Mouse (Mus musculus) lung, adult 2 months (tissue): ENCODE data around the gene Sox5. TPM values are rescaled to one million over a fixed set of nuclear protein-coding genes. Genes with fewer than 3 reads are reported as not detected.

Experiments used
- DNase-seq: peaks from one replicate; pipeline ENCODE4 v3.0.0; 2022
- H3K4me1 ChIP-seq: fragments of 200-500 bp; 2 replicates; pipeline ENCODE4 v1.6.1; 2011; ENCODE audit warnings: low read length; ENCODE audit not compliant: control insufficient read depth, insufficient read depth
- H3K4me3 ChIP-seq: fragments of 200-500 bp; replicated peaks from 2 replicates; pipeline ENCODE3; 2011; ENCODE audit warnings: low read depth, mild to moderate bottlenecking, control low read depth, low read length; ENCODE audit errors: extremely low read depth
- CTCF ChIP-seq: fragments of 200-500 bp; IDR thresholded peaks from 2 replicates; pipeline ENCODE4 v1.5.1; 2011; ENCODE audit warnings: mild to moderate bottlenecking, low read length, control low read depth; ENCODE audit not compliant: insufficient read depth
- POLR2A ChIP-seq: fragments of 200-500 bp; IDR thresholded peaks from 2 replicates; pipeline ENCODE4 v1.6.1; 2011; ENCODE audit warnings: low read depth, mild to moderate bottlenecking, control low read depth, low read length, borderline replicate concordance; ENCODE audit errors: extremely low read depth
- WGBS: fragments of 180-500 bp; shearing (Covaris S2); methylation state at CpG from one replicate; pipeline ENCODE4 v1.1.7; 2018; 5-methylcytosine and 5-hydroxymethylcytosine counted together
- polyA plus RNA-seq: library from polyadenylated mRNA; depleted of rRNA; stranded (reverse); fragments of >200 nt; gene quantifications from 2 replicates; pipeline ENCODE4 v1.2.3, GENCODE M21; 2012

The Sox5 gene
- polyA plus RNA-seq, 1 experiment, result 8.6 TPM

GRCm38 (mm10) chr6:144518811-144519210 is 263.0 kb downstream of the Sox5 start:
- H3K4me1 ChIP-seq, result no peaks in the 10 kb centered on the region
- DNase-seq, result no peak
- no peak for TF ChIP-seq POLR2A
- TF ChIP-seq CTCF, result no peak
- no peak overlapping the region for H3K4me3 ChIP-seq
- WGBS, result 83% methylated on average over 2 of the region's 2 CpGs

DNA sequence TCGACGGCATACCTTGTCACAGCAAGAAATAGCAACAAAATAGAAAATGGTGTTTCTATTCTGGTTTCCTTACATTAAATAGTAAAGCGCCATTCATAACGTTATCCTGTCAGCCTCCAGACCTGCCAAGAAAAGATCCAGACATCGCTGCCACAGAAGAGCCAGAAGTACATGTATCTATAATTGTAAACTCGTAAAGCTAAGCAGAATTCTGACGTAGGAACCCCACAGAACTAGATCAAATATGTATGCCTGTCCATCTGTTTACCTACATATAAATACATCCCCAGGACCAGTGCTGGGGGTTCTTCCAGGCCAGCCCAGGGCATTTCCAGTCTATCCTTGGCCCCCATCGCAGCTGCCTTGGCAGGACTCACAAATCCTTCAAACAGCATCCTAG is 265.9 kb downstream of the Sox5 start:
- WGBS, result 88% methylated on average over 8 of the region's 8 CpGs
- no peak for TF ChIP-seq POLR2A
- TF ChIP-seq CTCF, result no peak
- DNase-seq, result no peak
- Histone ChIP-seq H3K4me3 (no peak overlapping the region), H3K4me1 (no peaks in the 10 kb centered on the region)

GRCm38 (mm10) chr6:144513761-144514160 is 268.0 kb downstream of the Sox5 start:
- TF ChIP-seq POLR2A (no peak), CTCF (no peak)
- no peak overlapping the region for H3K4me3 ChIP-seq
- DNase-seq, result no peak
- WGBS, result 50% methylated on average over 8 of the region's 8 CpGs
- H3K4me1 ChIP-seq, result no peaks in the 10 kb centered on the region

DNA sequence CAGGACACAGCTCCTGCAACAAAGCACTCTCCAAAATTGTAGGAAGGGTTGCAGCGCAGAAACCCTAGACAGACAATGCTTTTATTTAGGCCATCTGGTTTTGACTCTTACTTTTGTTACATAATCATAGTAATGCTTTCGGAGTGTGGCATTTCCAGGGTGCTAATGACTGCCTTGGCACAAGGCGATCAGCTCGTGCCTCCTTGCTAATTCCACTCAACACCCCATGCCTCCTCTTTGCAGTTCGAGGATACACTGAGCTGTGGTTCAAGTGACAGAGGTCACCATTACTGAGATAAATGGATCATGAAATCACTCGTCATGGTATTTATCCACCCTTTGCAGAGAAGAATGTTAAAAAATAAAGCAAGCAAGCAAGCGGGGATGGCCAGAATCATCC is 269.9 kb downstream of the Sox5 start:
- DNase-seq, result no peak
- H3K4me1 ChIP-seq, result no peaks in the 10 kb centered on the region
- TF ChIP-seq CTCF (no peak), POLR2A (no peak)
- WGBS, result 78% methylated on average over 7 of the region's 7 CpGs
- H3K4me3 ChIP-seq, result no peak overlapping the region

GRCm38 (mm10) chr6:144510147-144510546 is 271.6 kb downstream of the Sox5 start:
- 76% methylated on average over 6 of the region's 6 CpGs for WGBS
- DNase-seq, result no peak
- TF ChIP-seq POLR2A (no peak), CTCF (no peak)
- H3K4me3 ChIP-seq, result no peak overlapping the region
- no peaks in the 10 kb centered on the region for H3K4me1 ChIP-seq

- H3K4me3 ChIP-seq, result no peak overlapping the region
- no peak for DNase-seq
- H3K4me1 ChIP-seq, result no peaks in the 10 kb centered on the region
- no peak for TF ChIP-seq POLR2A
- TF ChIP-seq CTCF, result no peak
- WGBS, result 42% methylated on average over 5 of the region's 5 CpGs
Observed at GRCm38 (mm10) chr6:144504197-144504551, 277.6 kb downstream of the Sox5 start.

- TF ChIP-seq POLR2A, result no peak
- no peak for TF ChIP-seq CTCF
- Histone ChIP-seq H3K4me3 (no peak overlapping the region), H3K4me1 (no peaks in the 10 kb centered on the region)
- DNase-seq, result no peak
- WGBS, result 88% methylated on average over 11 of the region's 11 CpGs
Observed at GRCm38 (mm10) chr6:144503399-144504196, 278.2 kb downstream of the Sox5 start.

GRCm38 (mm10) chr6:144501439-144501838 is 280.3 kb downstream of the Sox5 start:
- no peaks in the 10 kb centered on the region for H3K4me1 ChIP-seq
- DNase-seq, result no peak
- H3K4me3 ChIP-seq, result no peak overlapping the region
- TF ChIP-seq CTCF (no peak), POLR2A (no peak)
- WGBS, result 78% methylated on average over 5 of the region's 5 CpGs

GRCm38 (mm10) chr6:144498177-144498576 is 283.6 kb downstream of the Sox5 start:
- DNase-seq, result no peak
- no peak overlapping the region for H3K4me3 ChIP-seq
- H3K4me1 ChIP-seq, result no peaks in the 10 kb centered on the region
- 97% methylated on average over 5 of the region's 5 CpGs for WGBS
- TF ChIP-seq POLR2A (no peak), CTCF (peak; percentile 20; the same call in 1 of the 2 replicates)

- Histone ChIP-seq H3K4me1 (no peaks in the 10 kb centered on the region), H3K4me3 (no peak overlapping the region)
- 61% methylated on average over 11 of the region's 11 CpGs for WGBS
- DNase-seq, result peak; percentile 5
- no peak for TF ChIP-seq POLR2A
- no peak for TF ChIP-seq CTCF
Observed at GRCm38 (mm10) chr6:144491761-144492415, 289.9 kb downstream of the Sox5 start.

- no peak overlapping the region for H3K4me3 ChIP-seq
- no peaks in the 10 kb centered on the region for H3K4me1 ChIP-seq
- TF ChIP-seq CTCF, result no peak
- 94% methylated on average over 5 of the region's 5 CpGs for WGBS
- no peak for DNase-seq
Observed at GRCm38 (mm10) chr6:144490896-144491295, 290.9 kb downstream of the Sox5 start.
